Mouse (Mus musculus) MEL (cell line): ENCODE measurements around the gene Gm17622.

Source experiments
- E2F4 ChIP-seq: IDR thresholded peaks from 2 replicates; pipeline ENCODE4 v1.6.1; 2011; ENCODE audit warnings: low read depth, low read length, improper control_type of control experiment, borderline replicate concordance
- EP300 ChIP-seq, 2 experiments: IDR thresholded peaks; 2 replicates each; pipeline ENCODE4 v1.6.1; 2011; ENCODE audit warnings: improper control_type of control experiment in 2 of 2, low read length in 2 of 2, low read depth in 1 of 2, mild to moderate bottlenecking in 1 of 2
- MYC ChIP-seq: IDR thresholded peaks from 2 replicates; pipeline ENCODE4 v1.6.1; 2011; ENCODE audit warnings: low read depth, mild to moderate bottlenecking, low read length, improper control_type of control experiment, moderate library complexity
- POLR2A ChIP-seq, 2 experiments: IDR thresholded peaks; 2 replicates each; pipeline ENCODE4 v1.6.1; 2011 to 2012; ENCODE audit warnings: low read length in 2 of 2, mild to moderate bottlenecking in 2 of 2, control low read depth in 1 of 2, improper control_type of control experiment in 1 of 2, low read depth in 1 of 2, moderate library complexity in 1 of 2; ENCODE audit not compliant: control insufficient read depth in 1 of 2, insufficient read depth in 1 of 2, poor library complexity in 1 of 2
- TAL1 ChIP-seq: IDR thresholded peaks from 2 replicates; pipeline ENCODE4 v1.6.1; 2012; ENCODE audit warnings: mild to moderate bottlenecking, inconsistent platforms, low read length, moderate library complexity, mixed read lengths
- ZNF384 ChIP-seq: IDR thresholded peaks from 2 replicates; pipeline ENCODE4 v1.6.1; 2012; ENCODE audit warnings: low read depth, mild to moderate bottlenecking, inconsistent platforms, low read length, improper control_type of control experiment

GRCm38 (mm10) chr13:96521294-96521693 is 30.8 kb downstream of the Gm17622 start:
- TF ChIP-seq EP300 (IDR thresholded peaks at IDR 0.05; ENCODE audit: low read depth in 1 of 2, low read length in 2 of 2), result no peak
- TF ChIP-seq TAL1, result no peak
- no peak for TF ChIP-seq POLR2A (IDR thresholded peaks at IDR 0.05; ENCODE audit: control insufficient read depth in 1 of 2, insufficient read depth in 1 of 2, low read depth in 1 of 2, low read length in 2 of 2, poor library complexity in 1 of 2)
- no peak for TF ChIP-seq MYC
- TF ChIP-seq E2F4, result no peak
- no peak for TF ChIP-seq ZNF384
